Mouse (Mus musculus): ENCODE measurements at regions not wholly inside any gene's neighbourhood (a gene's known extent, or its start where the extent isn't known, plus 50 kb on each side); places are given as distances from the start of the nearest gene placed in this dataset.

GRCm38 (mm10) chr7:87147703-87148102 is 98.2 kb upstream of the Nox4 start:
- Histone ChIP-seq H3K27me3 (ENCODE audit: insufficient read depth, low read length) (no peaks in the 10 kb centered on the region), H3K36me3 (ENCODE audit: insufficient read depth, low read length) (no peaks in the 10 kb centered on the region)
- TF ChIP-seq NANOG (IDR thresholded peaks at IDR 0.05; ENCODE audit: borderline replicate concordance, low read length) (no peak), POU5F1 (IDR thresholded peaks at IDR 0.05; ENCODE audit: borderline replicate concordance, low read length) (no peak), CTCF (conservative IDR thresholded peaks at IDR 0.05; ENCODE audit: low read length) (no peak)

GRCm38 (mm10) chr7:87148681-87149080 is 97.2 kb upstream of the Nox4 start:
- H3K4me1 ChIP-seq (replicated peaks; ENCODE audit: low read depth, low read length): no peaks in the 10 kb centered on the region
- H3K9me3 ChIP-seq (ENCODE audit: low read length): no peaks in the 10 kb centered on the region
- H3K4me3 ChIP-seq (replicated peaks; ENCODE audit: low read length): no peak overlapping the region

More at GRCm38 (mm10) chr7:87147703-87148102, 98.2 kb upstream of the Nox4 start:
- no peak overlapping the region for H3K4me3 ChIP-seq (replicated peaks; ENCODE audit: low read length)
- no peaks in the 10 kb centered on the region for H3K9me3 ChIP-seq (ENCODE audit: low read length)
- no peaks in the 10 kb centered on the region for H3K4me1 ChIP-seq (replicated peaks; ENCODE audit: low read depth, low read length)

GRCm38 (mm10) chr7:87150991-87151390 is 94.9 kb upstream of the Nox4 start:
- no peaks in the 10 kb centered on the region for H3K36me3 ChIP-seq (ENCODE audit: insufficient read depth, low read length)
- no peak for TF ChIP-seq POU5F1 (IDR thresholded peaks at IDR 0.05; ENCODE audit: borderline replicate concordance, low read length)
- no peak for TF ChIP-seq NANOG (IDR thresholded peaks at IDR 0.05; ENCODE audit: borderline replicate concordance, low read length)
- TF ChIP-seq CTCF (conservative IDR thresholded peaks at IDR 0.05; ENCODE audit: low read length): no peak

More at GRCm38 (mm10) chr7:87148681-87149080, 97.2 kb upstream of the Nox4 start:
- H3K36me3 ChIP-seq (ENCODE audit: insufficient read depth, low read length): no peaks in the 10 kb centered on the region
- H3K27me3 ChIP-seq (ENCODE audit: insufficient read depth, low read length): no peaks in the 10 kb centered on the region
- no peak for TF ChIP-seq NANOG (IDR thresholded peaks at IDR 0.05; ENCODE audit: borderline replicate concordance, low read length)
- TF ChIP-seq CTCF (conservative IDR thresholded peaks at IDR 0.05; ENCODE audit: low read length): no peak
- no peak for TF ChIP-seq POU5F1 (IDR thresholded peaks at IDR 0.05; ENCODE audit: borderline replicate concordance, low read length)

GRCm38 (mm10) chr7:87186443-87187153 is 59.3 kb upstream of the Nox4 start:
- Histone ChIP-seq H3K9me3 (ENCODE audit: low read length) (no peaks in the 10 kb centered on the region), H3K4me3 (replicated peaks; ENCODE audit: low read length) (no peak overlapping the region), H3K36me3 (ENCODE audit: insufficient read depth, low read length) (no peaks in the 10 kb centered on the region), H3K27me3 (ENCODE audit: insufficient read depth, low read length) (no peaks in the 10 kb centered on the region), H3K4me1 (replicated peaks; ENCODE audit: low read depth, low read length) (no peaks in the 10 kb centered on the region)
- no peak for TF ChIP-seq NANOG (IDR thresholded peaks at IDR 0.05; ENCODE audit: borderline replicate concordance, low read length)
- no peak for TF ChIP-seq POU5F1 (IDR thresholded peaks at IDR 0.05; ENCODE audit: borderline replicate concordance, low read length)
- TF ChIP-seq CTCF (conservative IDR thresholded peaks at IDR 0.05; ENCODE audit: low read length): no peak

More at GRCm38 (mm10) chr7:87150991-87151390, 94.9 kb upstream of the Nox4 start:
- Histone ChIP-seq H3K9me3 (ENCODE audit: low read length) (no peaks in the 10 kb centered on the region), H3K27me3 (ENCODE audit: insufficient read depth, low read length) (no peaks in the 10 kb centered on the region), H3K4me1 (replicated peaks; ENCODE audit: low read depth, low read length) (no peaks in the 10 kb centered on the region), H3K4me3 (replicated peaks; ENCODE audit: low read length) (no peak overlapping the region)

GRCm38 (mm10) chr7:87195647-87196046 is 50.2 kb upstream of the Nox4 start:
- Histone ChIP-seq H3K4me1 (replicated peaks; ENCODE audit: low read depth, low read length) (no peaks in the 10 kb centered on the region), H3K9me3 (ENCODE audit: low read length) (no peaks in the 10 kb centered on the region), H3K4me3 (replicated peaks; ENCODE audit: low read length) (no peak overlapping the region), H3K27me3 (ENCODE audit: insufficient read depth, low read length) (no peaks in the 10 kb centered on the region), H3K36me3 (ENCODE audit: insufficient read depth, low read length) (no peaks in the 10 kb centered on the region)
- TF ChIP-seq CTCF (conservative IDR thresholded peaks at IDR 0.05; ENCODE audit: low read length) (no peak), NANOG (IDR thresholded peaks at IDR 0.05; ENCODE audit: borderline replicate concordance, low read length) (no peak), POU5F1 (IDR thresholded peaks at IDR 0.05; ENCODE audit: borderline replicate concordance, low read length) (no peak)

Measured in E14TG2a.4 (cell line).